Mouse (Mus musculus) heart, embryonic 11.5 days (tissue): ENCODE results near the gene Usp48. TPM values are rescaled to one million over a fixed set of nuclear protein-coding genes. Genes with fewer than 3 reads are reported as not detected.

Experiments used
- ATAC-seq: fragments of 200-750 bp; cut with Nextera tagmentation; replicated peaks from 2 replicates; pipeline ENCODE4 v1.8.0; 2017; ENCODE audit warnings: moderate library complexity; ENCODE audit not compliant: insufficient number of reproducible peaks, low FRiP score, low TSS enrichment
- H3K27ac ChIP-seq: fragments of 300-500 bp; sonication (generic); 2 replicates; pipeline ENCODE4 v1.5.1; 2014; ENCODE audit warnings: mild to moderate bottlenecking, low read depth, low read length
- H3K27me3 ChIP-seq: fragments of 300-500 bp; sonication (generic); 2 replicates; pipeline ENCODE4 v1.6.1; 2014; ENCODE audit warnings: mild to moderate bottlenecking, low read length, mixed read lengths; ENCODE audit not compliant: control insufficient read depth, insufficient read depth
- H3K36me3 ChIP-seq: fragments of 300-500 bp; sonication (generic); 2 replicates; pipeline ENCODE4 v1.6.1; 2014; ENCODE audit warnings: mild to moderate bottlenecking, low read length, moderate library complexity, mixed read lengths; ENCODE audit not compliant: control insufficient read depth, insufficient read depth
- H3K4me1 ChIP-seq: fragments of 300-500 bp; sonication (generic); 2 replicates; pipeline ENCODE4 v1.6.1; 2014; ENCODE audit warnings: low read length; ENCODE audit not compliant: control insufficient read depth, insufficient read depth
- H3K4me2 ChIP-seq: fragments of 300-500 bp; sonication (generic); 2 replicates; pipeline ENCODE4 v1.6.1; 2014; ENCODE audit warnings: mild to moderate bottlenecking, moderate library complexity
- H3K4me3 ChIP-seq: fragments of 300-500 bp; sonication (generic); 2 replicates; pipeline ENCODE4 v1.5.1; 2014; ENCODE audit warnings: low read depth, low read length
- H3K9ac ChIP-seq: fragments of 300-500 bp; sonication (generic); 2 replicates; pipeline ENCODE4 v1.6.1; 2014; ENCODE audit warnings: mild to moderate bottlenecking, low read depth, low read length, moderate library complexity
- H3K9me3 ChIP-seq: fragments of 300-500 bp; sonication (generic); replicated peaks from 2 replicates; pipeline ENCODE4 v1.6.1; 2016; ENCODE audit warnings: low read length; ENCODE audit not compliant: control insufficient read depth
- WGBS: fragments of 180-500 bp; shearing (Covaris S2); extraction: QIAGEN DNeasy Blood & Tissue Kit; methylation state at CpG from one replicate; pipeline ENCODE4 v1.1.7; 2014; ENCODE audit not compliant: insufficient replicate concordance; 5-methylcytosine and 5-hydroxymethylcytosine counted together
- polyA plus RNA-seq: library from polyadenylated mRNA; unstranded; fragments of >200 nt; fragmentation: Nextera tagmentation; extraction: Ambion mirVana; gene quantifications from 2 replicates; pipeline ENCODE4 v1.2.1, GENCODE M21; 2014

The Usp48 gene
- polyA plus RNA-seq, 1 experiment from 2014 or later: 50.1 TPM

DNA sequence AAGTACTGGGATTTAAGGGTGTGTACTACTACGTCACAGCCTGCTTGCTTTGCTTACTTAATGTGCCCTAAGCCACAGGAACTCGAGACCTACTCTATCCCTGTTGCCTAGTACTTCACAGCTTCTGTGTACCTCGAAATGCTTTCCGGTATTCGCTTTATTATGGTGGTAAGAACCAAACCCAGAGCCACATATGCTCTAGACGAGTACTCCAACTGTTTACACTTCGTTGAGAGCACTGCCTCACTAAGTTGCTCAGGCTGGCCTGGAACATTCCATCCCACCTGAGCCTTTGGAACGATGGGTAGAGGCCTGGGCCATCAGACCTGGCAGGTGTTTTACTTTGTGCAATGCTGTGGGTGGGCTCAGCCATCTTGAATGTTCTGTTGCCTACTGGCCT lies 101.7 kb downstream of the Usp48 start:
- ATAC-seq: no peak
- H3K4me2 ChIP-seq: no peak overlapping the region
- H3K4me3 ChIP-seq: no peak overlapping the region
- H3K9me3 ChIP-seq: no peaks in the 10 kb centered on the region
- no peak overlapping the region for H3K27ac ChIP-seq
- H3K27me3 ChIP-seq: peaks cover 6% of the 10 kb centered on the region; the same call in 1 of the 2 replicates
- peaks cover 21% of the 10 kb centered on the region for H3K4me1 ChIP-seq
- WGBS: 75% methylated on average over 8 of the region's 8 CpGs
- H3K36me3 ChIP-seq: no peaks in the 10 kb centered on the region
- no peak overlapping the region for H3K9ac ChIP-seq

DNA sequence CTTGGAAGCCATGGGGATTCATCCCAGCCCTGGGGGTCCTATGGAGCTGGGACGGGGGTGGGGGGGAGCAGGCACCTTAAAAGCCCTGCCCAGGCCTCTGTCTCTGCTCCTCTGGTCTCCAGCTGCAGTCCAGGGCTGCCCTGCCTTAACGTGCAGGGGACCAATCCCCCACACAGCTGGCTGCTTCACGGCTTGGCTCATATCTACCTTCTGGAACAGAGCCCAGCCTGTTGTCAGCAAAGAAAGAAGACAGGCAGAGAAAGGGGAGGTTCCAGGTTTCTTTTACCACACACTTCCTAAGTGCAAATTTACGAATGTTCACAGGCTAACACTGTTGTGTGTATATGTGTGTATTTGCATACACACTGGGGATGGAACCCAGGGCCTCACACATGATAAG lies 102.3 kb downstream of the Usp48 start:
- Histone ChIP-seq H3K4me2 (no peak overlapping the region), H3K27ac (no peak overlapping the region), H3K4me1 (peaks cover 21% of the 10 kb centered on the region), H3K4me3 (no peak overlapping the region), H3K9ac (no peak overlapping the region), H3K9me3 (no peaks in the 10 kb centered on the region), H3K27me3 (peaks cover 6% of the 10 kb centered on the region; the same call in 1 of the 2 replicates), H3K36me3 (no peaks in the 10 kb centered on the region)
- ATAC-seq: no peak
- WGBS: 21% methylated on average over 4 of the region's 4 CpGs

DNA sequence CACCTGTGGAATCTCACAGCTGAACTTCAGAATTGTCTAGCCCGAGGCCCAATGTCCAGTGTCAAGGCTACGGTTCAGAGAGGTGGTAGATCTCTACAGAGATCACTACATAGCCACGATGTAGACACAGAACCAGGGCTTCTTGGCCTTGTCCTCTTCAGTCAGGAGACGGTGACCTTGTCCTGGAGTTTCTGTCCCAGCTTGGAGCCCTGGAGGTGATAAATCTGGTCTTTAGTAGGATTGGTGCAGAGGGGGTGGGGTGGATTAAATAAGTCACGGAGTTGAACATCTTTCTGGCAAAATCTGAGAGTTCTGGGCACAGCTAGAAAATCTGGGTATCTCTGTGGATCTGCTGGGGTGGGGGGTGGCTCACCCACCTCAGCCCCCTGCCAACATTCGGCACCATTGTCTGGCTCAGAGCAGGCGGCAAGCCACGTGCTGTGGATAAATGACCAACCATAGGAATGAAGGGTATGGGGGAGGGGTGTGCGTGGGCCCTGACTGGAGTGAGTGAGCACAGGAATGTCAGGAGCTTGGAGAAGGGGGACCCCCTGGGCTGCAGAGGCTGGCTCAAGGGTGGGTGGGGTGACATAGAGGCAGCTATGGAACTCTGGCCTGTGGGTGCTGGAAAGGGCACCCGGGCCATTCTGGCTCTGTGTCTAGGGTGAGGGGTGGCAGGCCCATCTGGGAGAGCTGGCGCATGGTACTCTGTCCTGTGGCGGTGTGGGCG lies 103.8 kb downstream of the Usp48 start:
- 0 out of 2 replicates have a peak, but pooled peaks have one; percentile 23 for ATAC-seq
- H3K4me2 ChIP-seq: no peak overlapping the region
- peaks cover 9% of the 10 kb centered on the region; the same call in 1 of the 2 replicates for H3K27me3 ChIP-seq
- no peaks in the 10 kb centered on the region for H3K9me3 ChIP-seq
- H3K36me3 ChIP-seq: no peaks in the 10 kb centered on the region
- no peak overlapping the region for H3K4me3 ChIP-seq
- no peak overlapping the region for H3K27ac ChIP-seq
- no peak overlapping the region for H3K9ac ChIP-seq
- H3K4me1 ChIP-seq: peaks cover 21% of the 10 kb centered on the region
- 64% methylated on average over 13 of the region's 13 CpGs for WGBS

DNA sequence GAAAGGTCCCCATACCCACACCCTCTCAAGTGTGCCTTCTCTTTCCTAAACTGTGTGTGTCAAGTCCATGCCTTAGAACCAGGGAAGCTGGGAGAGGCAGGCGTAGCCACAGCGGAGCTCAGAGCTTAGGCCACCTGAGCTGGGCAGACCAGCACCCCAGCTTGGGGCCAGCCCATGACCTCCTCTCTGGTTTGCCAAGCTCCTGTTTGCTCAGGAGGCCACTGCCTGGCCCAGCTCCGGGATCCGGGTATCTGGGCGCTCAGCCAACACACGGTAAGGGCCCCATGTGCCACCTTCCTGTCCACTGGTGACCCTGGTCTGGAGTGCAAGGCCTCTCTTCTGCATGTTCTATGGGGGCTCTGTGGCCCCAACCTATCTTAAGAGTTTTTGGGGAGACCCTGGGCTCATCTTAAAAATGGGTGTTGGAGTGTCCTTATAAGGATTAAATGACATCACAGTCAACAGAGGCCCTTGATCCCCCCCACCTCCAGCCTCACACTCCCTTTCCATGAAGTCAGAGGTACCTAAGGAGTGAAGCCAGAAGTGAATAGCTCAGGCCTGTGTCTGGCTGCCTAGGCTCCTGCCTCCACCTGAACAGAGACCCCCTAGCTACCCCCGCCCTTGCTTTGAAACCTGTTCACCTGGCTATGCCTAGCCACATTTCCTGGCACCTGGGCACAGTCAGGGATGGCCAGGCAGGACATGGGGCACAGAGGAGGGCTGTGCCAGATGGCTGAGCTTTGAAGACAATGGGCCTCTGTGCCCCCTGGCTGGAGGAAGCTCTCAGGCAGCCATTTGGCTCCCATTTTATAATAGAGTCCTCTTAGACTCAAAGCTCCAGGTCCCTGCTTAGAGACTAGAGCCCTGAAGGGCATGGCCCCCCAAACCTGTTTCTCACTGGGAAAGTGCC lies 104.8 kb downstream of the Usp48 start:
- no peak for ATAC-seq
- WGBS: 73% methylated on average over 7 of the region's 7 CpGs
- Histone ChIP-seq H3K4me2 (no peak overlapping the region), H3K27me3 (peaks cover 9% of the 10 kb centered on the region; the same call in 1 of the 2 replicates), H3K9me3 (no peaks in the 10 kb centered on the region), H3K27ac (no peak overlapping the region), H3K4me1 (peaks cover 21% of the 10 kb centered on the region), H3K9ac (no peak overlapping the region), H3K36me3 (no peaks in the 10 kb centered on the region), H3K4me3 (no peak overlapping the region)

DNA sequence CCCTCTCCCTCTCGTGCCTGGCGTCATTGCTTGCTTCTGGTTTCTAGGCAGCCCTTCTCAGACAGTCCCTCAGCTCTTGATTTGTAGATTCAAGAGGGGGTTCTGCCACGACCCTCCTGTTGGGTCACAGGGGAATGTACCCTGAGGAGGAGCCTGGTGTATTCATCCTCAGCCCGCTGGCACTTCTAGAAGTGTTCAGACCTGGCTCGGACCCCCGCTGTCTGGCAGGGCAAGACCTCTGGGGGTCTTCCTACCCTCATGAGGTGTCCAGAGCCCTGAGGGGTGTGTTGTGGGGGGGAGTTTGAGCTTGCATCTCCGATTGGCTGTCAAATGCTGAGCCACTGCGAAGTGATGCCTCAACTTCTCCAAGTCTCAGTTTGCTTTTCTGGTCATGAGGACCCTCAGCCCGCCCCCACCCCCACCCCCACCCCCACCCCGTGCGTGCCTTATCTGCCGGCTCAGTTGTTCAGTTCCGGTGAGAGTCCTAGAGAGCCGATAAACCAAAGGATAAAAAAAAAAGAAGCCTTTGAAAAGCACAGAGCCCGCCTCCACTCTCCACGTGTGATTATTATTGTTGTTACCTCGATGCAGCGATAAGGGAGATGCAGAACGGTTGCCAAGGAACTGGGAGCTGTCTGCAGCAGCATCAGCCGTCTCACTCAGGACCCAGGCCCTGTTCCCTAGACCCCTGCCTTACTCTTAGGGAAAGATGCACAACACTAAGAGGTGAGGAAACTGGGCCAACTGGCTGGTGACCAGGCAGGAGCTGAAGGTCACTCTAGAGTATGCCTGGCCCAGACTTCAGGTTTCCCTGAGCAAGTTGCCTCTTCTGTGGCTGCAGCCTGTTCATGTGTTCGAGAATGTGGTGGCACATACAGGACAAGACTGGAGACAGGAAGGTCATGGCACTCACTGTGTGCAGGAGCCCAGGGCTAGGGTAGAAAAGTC lies 106.0 kb downstream of the Usp48 start:
- H3K9ac ChIP-seq: no peak overlapping the region
- no peak overlapping the region for H3K4me2 ChIP-seq
- H3K27me3 ChIP-seq: peaks cover 6% of the 10 kb centered on the region; the same call in 1 of the 2 replicates
- no peak for ATAC-seq
- H3K4me1 ChIP-seq: peaks cover 21% of the 10 kb centered on the region
- no peak overlapping the region for H3K4me3 ChIP-seq
- no peaks in the 10 kb centered on the region for H3K36me3 ChIP-seq
- no peaks in the 10 kb centered on the region for H3K9me3 ChIP-seq
- 36% methylated on average over 21 of the region's 21 CpGs for WGBS
- H3K27ac ChIP-seq: no peak overlapping the region

DNA sequence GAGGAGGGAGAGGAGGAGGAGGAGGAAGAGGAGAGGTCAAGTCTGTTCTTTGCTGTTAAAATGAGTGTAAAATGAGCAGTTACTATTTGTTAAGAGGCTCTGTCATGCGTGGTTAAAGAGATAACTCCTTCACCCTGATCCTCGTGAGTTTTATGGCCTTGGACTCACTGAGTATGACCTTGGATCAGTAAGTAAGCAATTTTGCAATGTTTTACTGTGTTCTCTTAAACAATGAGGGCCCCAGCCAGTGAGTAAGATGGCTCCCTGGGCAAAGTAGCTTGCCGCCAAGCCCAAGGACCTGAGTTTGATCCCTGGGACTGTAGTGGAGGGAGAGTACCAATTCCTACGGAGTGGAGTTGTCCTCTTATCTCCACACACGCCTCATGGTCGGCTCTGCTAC lies 107.4 kb downstream of the Usp48 start:
- Histone ChIP-seq H3K27ac (no peak overlapping the region), H3K4me2 (no peak overlapping the region), H3K9me3 (no peaks in the 10 kb centered on the region), H3K36me3 (no peaks in the 10 kb centered on the region), H3K4me1 (peaks cover 16% of the 10 kb centered on the region), H3K4me3 (no peak overlapping the region), H3K9ac (no peak overlapping the region), H3K27me3 (peaks cover 11% of the 10 kb centered on the region)
- WGBS: 34% methylated on average over 6 of the region's 6 CpGs
- no peak for ATAC-seq

DNA sequence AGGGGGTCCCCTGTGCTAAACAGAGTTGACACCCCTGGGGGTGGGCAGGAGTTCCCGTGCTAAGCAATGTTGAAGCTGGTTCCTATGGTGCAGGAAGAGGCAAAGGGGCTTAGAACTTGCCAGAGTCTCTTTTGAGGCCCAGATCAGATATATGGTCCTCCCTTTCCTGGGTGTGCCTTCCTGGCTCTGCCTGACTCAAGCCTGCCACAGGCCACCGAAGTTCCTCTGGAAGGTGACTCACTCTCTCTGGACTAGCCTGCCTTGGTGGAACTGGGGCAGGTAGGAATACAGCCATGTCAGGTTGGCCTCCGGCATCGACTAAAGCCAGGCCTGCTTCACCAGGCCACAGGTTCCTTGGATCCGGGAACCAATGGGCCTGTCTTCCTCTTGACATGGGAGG lies 109.5 kb downstream of the Usp48 start:
- Histone ChIP-seq H3K4me1 (peaks cover 16% of the 10 kb centered on the region), H3K9ac (no peak overlapping the region), H3K9me3 (no peaks in the 10 kb centered on the region), H3K4me2 (no peak overlapping the region), H3K27ac (no peak overlapping the region), H3K27me3 (peaks cover 27% of the 10 kb centered on the region), H3K4me3 (no peak overlapping the region), H3K36me3 (no peaks in the 10 kb centered on the region)
- 75% methylated on average over 5 of the region's 5 CpGs for WGBS
- no peak for ATAC-seq

DNA sequence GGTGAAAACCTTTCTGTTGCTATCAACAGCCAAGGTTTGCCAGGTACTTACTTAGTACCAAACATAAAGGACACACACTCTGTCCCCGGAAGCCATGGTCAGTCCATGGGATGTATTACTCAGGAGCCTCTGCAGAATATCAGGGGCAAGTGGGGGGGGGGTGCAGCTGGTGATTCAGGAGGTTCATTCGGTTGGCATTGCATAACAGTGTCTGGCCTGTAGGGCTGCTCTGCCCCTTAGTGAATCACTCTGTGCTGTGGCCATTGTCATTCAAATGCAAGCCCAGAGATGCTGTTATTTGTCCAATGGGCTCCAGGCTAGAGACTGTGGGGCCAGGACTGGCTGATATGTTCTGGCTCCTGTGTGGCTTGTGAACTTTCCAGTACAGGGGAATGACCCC lies 111.0 kb downstream of the Usp48 start:
- Histone ChIP-seq H3K27ac (no peak overlapping the region), H3K36me3 (no peaks in the 10 kb centered on the region), H3K9me3 (no peaks in the 10 kb centered on the region), H3K9ac (no peak overlapping the region), H3K4me1 (peaks cover 11% of the 10 kb centered on the region), H3K4me2 (no peak overlapping the region), H3K27me3 (peaks cover 37% of the 10 kb centered on the region), H3K4me3 (no peak overlapping the region)
- 79% methylated on average over 2 of the region's 2 CpGs for WGBS
- ATAC-seq: no peak
